ENCODE assay signal across 14 mouse cellular contexts in the genomic region with DNA sequence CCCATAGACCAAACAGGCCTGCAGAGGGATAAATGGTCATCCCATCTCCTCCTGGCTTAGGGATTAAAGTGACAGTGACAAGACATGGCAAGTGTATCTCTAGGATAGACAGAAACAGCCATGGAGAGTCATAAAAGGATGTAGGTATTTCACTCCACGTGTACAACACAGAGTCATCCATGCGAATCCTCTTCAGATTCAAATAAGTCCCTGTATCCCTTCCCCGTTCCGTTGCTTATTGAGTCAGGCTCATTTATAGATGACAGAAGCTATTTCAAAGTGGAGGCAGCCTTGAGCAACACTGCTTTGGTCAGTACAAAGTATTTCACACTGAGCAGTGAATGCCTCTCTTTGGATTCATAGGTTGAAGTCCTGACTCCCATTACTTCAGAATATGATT.
"Had no signal": no experiment of that assay in that cellular context is flagged by ENCODE, and none has a peak within 500 bp of the region (broad histone marks: within the 10 kb centered on the region; RNA-seq: fewer than 3 reads in every experiment).

No protein-coding gene starts in this region.

- H3K27me3 ChIP-seq: megakaryocyte, embryonic 14.5 days; midbrain, embryonic 12.5 days; neural tube, embryonic 12.5 days; stomach, embryonic 15.5 days had no signal

- H3K9me3 ChIP-seq: megakaryocyte, embryonic 14.5 days; midbrain, embryonic 12.5 days; neural tube, embryonic 12.5 days; stomach, embryonic 15.5 days had no signal

- DNase-seq: lung, adult 18-20 months; lung, embryonic 14.5 days; lung, postnatal 10 days; right cerebral cortex, postnatal 14 days; thymus, adult 2 months; thymus, postnatal 25 days; thymus, postnatal 4 days had no signal

- H3K4me1 ChIP-seq: megakaryocyte, embryonic 14.5 days; neural tube, embryonic 12.5 days; stomach, embryonic 15.5 days had no signal

- H3K27ac ChIP-seq: liver, embryonic 14.5 days; macrophage; midbrain, embryonic 12.5 days; neural tube, embryonic 12.5 days; stomach, embryonic 15.5 days; stomach, postnatal 0 days had no signal

- H3K36me3 ChIP-seq: midbrain, embryonic 12.5 days; neural tube, embryonic 12.5 days; stomach, embryonic 15.5 days had no signal

- H3K4me3 ChIP-seq: megakaryocyte, embryonic 14.5 days; midbrain, embryonic 12.5 days; neural tube, embryonic 12.5 days; stomach, embryonic 15.5 days had no signal

- H3K9ac ChIP-seq: liver, embryonic 14.5 days; lung, embryonic 14.5 days; midbrain, embryonic 12.5 days; neural tube, embryonic 12.5 days; stomach, embryonic 15.5 days had no signal
